Mouse (Mus musculus) mouse trophoblast stem cell (cell line): ENCODE results near the gene Ccnb1.
"Not testable (repeated sequence)": the region's sequence is repeated elsewhere in the genome, so short reads cannot be mapped to it uniquely, and the experiment has no call there.

Source experiments
- in situ Hi-C, 2 experiments: fragments of 300-500 bp; cut with MseI, MboI; formaldehyde crosslinking; loops; 2 replicates in 1 of 2; 3 replicates in 1 of 2; pipeline ENCODE4 v1.15.1; 2025

The Ccnb1 gene

GRCm38 (mm10) chr13:100774704-100775103 lies 11.7 kb downstream of the Ccnb1 start:
- in situ Hi-C loops, result no loop called here

GRCm38 (mm10) chr13:100755329-100755728 lies 31.0 kb downstream of the Ccnb1 start:
- in situ Hi-C loops, result no loop called here

- in situ Hi-C loops, result no loop called here
Measured at GRCm38 (mm10) chr13:100754186-100754585, 32.2 kb downstream of the Ccnb1 start.

GRCm38 (mm10) chr13:100753011-100753410 lies 33.4 kb downstream of the Ccnb1 start:
- in situ Hi-C loops, result no loop called here

GRCm38 (mm10) chr13:100752529-100752928 lies 33.8 kb downstream of the Ccnb1 start:
- in situ Hi-C loops, result no loop called here

GRCm38 (mm10) chr13:100751402-100751801 lies 35.0 kb downstream of the Ccnb1 start:
- in situ Hi-C loops, result no loop called here

GRCm38 (mm10) chr13:100750799-100751198 lies 35.6 kb downstream of the Ccnb1 start:
- in situ Hi-C loops, result no loop called here

GRCm38 (mm10) chr13:100748638-100749037 lies 37.7 kb downstream of the Ccnb1 start:
- in situ Hi-C loops, result no loop called here

GRCm38 (mm10) chr13:100746090-100746489 lies 40.3 kb downstream of the Ccnb1 start:
- in situ Hi-C loops, result no loop called here

- in situ Hi-C loops, result no loop called here
Measured at GRCm38 (mm10) chr13:100744036-100744744, 42.2 kb downstream of the Ccnb1 start, which contains the start of gene Mrps36. Gene Mrps36, minus strand, starts transcription at chr13:100744659.

GRCm38 (mm10) chr13:100743346-100744035 lies 42.9 kb downstream of the Ccnb1 start:
- in situ Hi-C loops, result no loop called here

GRCm38 (mm10) chr13:100742831-100743230 lies 43.5 kb downstream of the Ccnb1 start:
- in situ Hi-C loops, result no loop called here

GRCm38 (mm10) chr13:100732756-100733155 lies 53.6 kb downstream of the Ccnb1 start:
- in situ Hi-C loops, result no loop called here

- in situ Hi-C loops, result not testable (repeated sequence)
Measured at GRCm38 (mm10) chr13:100731462-100732046, 54.8 kb downstream of the Ccnb1 start.

- in situ Hi-C loops, result no loop called here
Measured at GRCm38 (mm10) chr13:100730861-100731176, 55.6 kb downstream of the Ccnb1 start, which contains the start of gene Cdk7. Gene Cdk7, minus strand, starts transcription at chr13:100730939.

GRCm38 (mm10) chr13:100730153-100730860 lies 56.1 kb downstream of the Ccnb1 start:
- in situ Hi-C loops, result no loop called here
